Mouse (Mus musculus) right cerebral cortex, postnatal 10 days (tissue): ENCODE measurements at regions not wholly inside any gene's neighbourhood (a gene's known extent, or its start where the extent isn't known, plus 50 kb on each side); places are given as distances from the start of the nearest gene placed in this dataset.

ENCODE experiments used
- DNase-seq, 2 experiments: peaks; one replicate each; pipeline ENCODE4 v3.0.0; 2021; ENCODE audit warnings: low spot score in 2 of 2

DNA sequence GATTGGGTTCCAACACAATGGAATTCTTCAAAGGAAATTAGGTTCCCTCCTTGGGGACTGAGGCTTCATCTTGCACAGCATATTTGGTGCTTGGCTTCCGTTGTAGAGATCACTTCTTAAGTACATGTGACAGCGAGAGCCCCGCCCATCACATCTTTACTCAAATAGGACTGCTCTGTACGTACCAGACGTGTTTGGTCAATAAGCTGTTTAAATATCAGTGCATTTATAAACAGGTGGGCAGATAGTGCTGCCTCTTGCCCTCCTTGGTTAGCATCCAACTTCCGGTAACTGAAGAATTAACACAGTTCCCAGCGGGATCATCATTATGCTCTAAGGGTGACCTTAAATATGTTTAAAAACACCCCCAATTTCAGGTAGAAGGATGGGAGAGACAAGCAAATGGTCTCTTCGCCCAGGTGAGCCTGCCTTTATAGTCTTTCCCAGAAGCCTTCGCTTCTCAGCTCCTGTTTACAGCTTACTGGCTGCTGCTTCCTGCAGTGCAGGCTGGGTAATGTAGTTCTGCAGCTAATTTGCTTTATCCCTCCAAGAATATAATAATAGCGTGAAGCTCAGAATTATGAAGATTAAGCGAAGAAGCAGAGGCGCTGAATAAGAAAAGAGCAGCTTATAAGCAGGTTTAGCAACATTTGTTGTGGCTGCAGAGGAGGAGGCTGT lies 242.1 kb downstream of the Foxo1 start:
- DNase-seq, result peak; percentile 76 to 85

DNA sequence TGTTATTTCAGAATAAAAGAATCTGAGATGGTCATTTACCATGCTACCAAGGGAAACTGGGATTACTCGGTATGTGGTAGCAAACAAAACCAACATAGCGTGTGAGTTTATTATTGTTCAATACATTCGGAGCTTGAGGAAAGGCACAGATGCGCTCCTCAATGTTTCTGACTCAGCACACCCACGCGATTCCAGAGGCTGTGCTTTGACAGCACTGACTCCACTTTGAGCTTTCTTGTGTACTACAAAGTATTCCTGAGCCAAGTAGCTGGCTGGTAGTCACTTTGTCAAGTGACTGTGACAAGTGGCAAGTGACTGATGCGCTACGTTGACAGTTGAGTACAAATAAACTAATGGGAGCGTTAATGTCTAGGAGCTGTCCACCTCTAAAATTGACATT lies 235.8 kb downstream of the Foxo1 start:
- DNase-seq, result peak; percentile 57 to 74

DNA sequence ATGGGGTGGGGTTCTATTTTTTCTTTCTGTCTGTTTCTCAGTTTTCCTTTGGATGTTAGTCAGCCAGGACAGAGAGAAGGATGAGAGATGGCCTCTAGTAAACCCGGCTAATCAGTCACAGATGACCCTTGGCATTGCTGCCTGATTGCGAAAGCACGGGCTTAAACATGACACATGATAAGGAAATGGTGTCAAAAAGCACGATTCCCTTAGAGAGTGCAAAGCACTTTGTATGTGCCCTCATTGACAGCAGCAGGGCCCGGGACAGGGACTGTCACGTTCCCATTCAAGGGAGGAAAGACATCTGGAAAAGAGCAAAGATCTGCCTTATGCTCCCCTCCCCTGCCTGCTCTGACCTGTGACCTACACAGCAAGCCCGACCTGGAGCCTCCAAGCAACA lies 234.1 kb downstream of the Foxo1 start:
- DNase-seq, result no peak

DNA sequence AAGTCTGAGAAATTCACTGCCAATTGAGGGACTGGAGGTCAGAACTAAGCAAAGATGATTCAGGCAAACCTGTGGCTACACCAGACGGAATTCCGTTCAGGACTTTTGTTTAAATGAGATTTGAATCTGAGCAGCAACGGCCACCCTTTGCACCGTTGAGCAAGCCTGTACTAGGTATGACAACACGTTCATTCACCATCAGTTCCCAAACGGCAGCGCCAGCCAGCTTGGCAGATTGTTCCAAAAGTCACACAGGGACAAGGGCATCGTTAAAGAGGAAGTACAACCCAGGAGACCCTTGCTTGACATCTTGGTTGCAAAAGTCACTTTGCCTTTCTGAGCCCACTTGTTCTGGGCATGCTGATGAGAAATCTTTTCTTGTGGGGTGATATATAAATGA lies 233.5 kb downstream of the Foxo1 start:
- DNase-seq, result no peak

DNA sequence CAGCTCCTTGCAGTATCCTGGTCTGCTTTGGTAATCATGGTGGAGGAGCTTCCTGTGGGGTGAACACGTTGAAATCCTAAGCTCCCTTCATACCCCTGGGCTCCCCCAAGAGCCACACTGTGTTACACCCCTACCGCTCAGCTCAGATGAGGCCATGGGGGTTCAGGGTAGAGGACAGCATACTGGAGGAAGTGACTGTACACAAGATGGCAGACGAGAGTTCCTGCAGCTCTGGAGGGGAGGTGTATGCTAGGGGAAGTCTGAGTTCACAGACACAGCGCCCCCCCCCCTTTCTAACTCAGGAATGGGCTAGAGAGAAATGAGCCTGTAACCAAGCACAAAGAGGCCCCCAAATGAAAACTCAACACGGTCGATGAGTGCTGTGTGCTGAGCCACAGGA lies 231.9 kb downstream of the Foxo1 start:
- DNase-seq, result no peak

DNA sequence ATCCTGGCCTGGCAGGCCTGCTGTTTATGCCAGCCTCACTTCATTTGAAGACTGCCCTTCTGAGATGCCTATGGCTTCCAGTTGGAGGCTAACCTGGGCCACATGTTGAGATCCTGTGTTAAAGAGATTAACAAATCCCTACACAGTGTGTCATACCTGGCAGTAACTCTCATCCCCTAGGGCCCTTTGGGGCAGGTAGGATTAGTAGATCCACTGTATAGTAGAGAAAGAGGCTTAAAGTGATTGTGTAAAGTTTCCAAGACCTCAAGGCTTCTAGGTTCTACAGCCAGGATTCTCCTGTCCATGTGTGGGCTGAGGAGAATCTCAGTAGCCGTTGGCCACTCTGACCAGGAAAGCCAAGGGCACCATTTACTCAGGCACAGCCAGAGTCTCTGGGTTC lies 231.4 kb downstream of the Foxo1 start:
- DNase-seq, result no peak

DNA sequence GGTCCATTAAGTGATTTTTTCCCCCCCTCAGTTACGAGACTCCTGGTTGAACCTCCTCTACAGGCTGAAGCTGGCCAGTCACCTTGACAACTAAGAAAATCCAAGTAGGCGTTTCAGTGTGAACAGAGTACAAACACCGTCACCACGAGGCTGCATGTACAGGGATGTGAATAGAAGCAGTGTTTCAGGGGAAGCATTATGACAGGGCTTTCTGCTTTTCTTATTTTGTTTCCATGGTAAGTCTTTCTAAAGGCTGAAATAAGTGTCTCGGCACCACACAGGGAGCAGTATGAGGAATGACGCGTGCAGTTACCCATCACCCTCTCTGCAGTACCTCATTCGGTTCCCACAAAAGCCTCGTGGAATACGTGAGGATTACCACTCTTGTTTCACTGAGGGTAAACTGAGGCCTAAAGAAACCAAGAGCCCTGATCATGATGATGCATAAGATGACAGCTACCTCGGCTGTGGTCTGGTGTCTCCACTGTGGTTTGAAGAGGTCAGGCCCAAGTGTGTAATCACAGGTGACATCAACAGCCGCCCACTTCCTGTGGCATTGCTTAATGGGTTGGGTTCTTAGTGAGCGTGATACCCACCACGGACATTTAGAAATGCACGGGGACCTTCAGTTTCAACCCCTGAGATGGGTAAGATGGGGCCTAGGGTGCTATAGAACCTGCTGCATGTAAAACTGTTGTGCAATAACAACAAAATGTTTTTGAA lies 230.5 kb downstream of the Foxo1 start:
- DNase-seq, result peak; percentile 37 to 52

DNA sequence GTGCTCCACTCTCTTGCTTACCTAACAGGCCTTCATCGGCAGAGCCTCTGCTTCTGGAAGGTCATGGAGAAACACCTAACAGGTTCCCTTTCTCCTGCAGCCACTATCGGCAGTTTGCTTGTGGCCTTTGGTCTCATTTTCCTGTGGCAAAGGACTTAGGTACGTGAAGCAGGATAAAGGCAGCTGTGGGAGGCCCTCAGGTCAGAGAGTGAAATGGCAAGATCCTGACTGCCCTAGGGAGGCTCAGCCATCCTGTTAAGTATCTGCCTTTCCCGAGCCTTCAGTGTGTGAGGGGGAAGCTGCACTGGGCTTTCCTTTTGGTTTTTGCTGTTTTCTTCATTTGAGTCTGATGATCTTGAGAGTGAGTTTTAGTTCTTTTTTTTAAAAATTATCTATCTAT lies 228.8 kb downstream of the Foxo1 start:
- no peak for DNase-seq

DNA sequence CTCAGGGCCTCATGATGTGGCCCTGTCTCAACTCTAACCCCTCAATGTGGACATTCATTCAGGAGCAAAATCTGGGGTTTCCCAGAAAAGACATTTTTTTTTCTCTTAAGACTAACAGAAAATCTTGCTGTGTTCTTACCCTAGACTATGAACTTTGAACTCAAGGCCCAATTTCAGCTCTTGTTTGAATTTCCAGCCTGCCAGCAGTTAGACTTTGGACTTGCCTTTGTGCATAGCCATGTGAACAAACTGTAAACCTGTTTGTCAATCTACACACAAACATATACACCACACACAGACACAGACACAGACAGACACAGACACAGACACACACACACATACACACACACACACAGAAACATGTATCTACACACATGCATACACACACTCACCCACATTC lies 227.3 kb downstream of the Foxo1 start:
- DNase-seq, result no peak

DNA sequence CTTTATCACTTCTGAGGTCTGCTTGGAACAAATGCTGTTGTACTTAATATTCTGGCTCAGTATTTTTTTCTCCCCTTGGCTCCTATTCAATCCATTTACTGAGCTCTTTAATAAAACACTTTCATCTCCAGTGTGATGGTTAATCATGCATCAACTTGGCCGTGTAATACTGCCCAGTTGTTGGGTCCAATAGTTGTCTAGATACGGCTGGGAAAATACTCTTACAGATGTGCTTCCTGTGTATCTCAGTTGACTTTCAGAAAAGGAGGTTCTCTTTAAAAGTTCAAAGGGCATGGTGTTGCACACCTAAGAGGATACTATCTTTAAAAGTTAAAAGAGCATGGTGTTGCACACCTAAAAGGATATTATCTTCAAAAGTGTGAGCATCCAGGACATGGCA lies 226.8 kb downstream of the Foxo1 start:
- no peak for DNase-seq

DNA sequence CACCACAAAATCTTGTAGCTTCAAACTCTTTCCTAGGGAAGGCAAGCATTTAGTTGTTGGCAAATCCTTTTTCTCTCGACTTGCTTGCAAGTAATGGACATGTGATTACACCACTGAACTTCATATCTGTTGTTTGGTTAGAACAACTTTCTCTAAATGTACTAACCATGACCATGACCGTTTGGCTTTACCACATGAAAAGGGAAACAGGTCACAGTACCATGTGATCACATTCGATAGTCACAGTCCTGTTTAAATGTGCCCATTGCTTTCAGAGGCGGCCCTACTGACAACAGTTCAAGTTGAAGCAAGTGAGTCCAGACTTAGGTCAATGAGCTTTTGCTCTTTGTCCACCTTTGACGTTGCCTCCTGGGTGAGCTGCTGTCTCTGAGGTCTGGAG lies 211.1 kb downstream of the Foxo1 start:
- DNase-seq, result no peak

DNA sequence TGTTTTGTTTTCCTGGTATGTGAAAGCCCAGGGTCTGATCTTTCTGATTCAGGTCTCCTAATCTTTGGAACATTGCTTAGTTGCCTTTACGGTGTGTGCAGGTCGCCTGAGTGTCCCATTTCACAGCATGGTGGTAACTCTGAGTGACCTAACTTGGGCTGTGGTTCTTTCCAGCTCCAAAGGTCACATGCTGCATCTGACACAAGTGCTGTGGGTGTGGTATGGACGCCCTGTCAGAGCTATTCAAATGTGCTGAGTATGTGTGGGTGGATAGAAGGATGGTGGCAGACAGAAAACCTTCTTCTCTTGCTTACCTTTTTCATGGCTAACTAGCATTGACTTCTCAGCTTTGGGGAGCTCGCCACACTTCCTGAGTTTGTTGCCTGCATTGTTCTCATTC lies 201.8 kb downstream of the Foxo1 start:
- DNase-seq, result no peak

DNA sequence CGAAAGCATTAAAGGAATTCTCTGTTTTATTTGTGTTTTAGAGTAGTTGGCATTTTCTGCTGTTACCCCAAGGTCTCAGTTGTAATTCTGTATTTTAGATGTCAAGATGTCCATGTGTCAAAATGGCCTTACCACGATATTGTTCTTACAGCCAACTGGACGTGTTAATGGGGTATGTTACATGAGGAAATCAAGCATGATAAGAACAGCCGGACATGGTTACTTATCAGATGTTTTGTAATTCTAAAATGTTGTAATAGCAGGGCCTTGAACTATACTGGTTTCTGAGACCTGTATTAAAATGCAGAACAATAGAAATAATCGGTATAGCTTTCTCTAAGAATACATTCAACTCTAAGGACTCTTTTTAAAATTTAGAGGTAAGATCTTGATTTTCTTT lies 201.3 kb downstream of the Foxo1 start:
- DNase-seq, result no peak

DNA sequence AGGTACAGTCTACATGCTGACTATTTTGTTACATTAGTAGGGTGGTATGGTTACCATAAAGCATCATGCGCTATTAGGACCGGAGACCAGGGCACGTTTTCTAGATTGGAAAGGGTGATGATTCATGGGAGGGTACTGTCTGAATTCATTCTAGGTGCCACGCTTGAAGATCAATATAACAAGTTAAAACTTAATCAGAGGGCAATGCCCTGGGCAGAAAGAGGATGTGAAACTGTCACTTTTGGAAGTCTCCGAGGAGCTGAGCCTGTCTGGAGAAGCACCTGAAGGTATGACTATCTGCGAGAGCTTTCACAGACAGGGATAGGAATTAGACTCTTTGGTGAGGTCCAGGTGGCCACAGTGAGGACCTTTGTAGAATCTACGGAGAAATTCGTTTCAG lies 200.2 kb downstream of the Foxo1 start:
- DNase-seq, result no peak

DNA sequence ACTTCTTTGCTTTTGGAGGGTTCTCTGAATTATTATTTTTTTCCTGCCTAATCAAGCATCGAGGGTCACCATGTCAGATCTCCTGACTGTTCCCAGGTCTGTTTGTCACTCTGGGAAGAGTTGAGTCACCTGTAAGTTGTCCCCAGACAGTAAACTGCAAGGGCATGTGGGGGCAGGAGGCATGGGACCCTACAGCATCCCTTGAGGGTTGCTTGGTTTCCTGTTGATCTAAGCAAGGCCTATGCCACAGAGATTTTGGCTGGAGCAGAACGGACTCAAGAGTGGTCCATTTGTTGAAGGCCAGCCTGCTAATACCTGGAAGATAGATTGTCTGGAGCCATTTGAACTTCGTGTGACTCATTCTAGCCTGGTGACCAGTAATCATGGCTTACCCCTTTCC lies 199.7 kb downstream of the Foxo1 start:
- no peak for DNase-seq

DNA sequence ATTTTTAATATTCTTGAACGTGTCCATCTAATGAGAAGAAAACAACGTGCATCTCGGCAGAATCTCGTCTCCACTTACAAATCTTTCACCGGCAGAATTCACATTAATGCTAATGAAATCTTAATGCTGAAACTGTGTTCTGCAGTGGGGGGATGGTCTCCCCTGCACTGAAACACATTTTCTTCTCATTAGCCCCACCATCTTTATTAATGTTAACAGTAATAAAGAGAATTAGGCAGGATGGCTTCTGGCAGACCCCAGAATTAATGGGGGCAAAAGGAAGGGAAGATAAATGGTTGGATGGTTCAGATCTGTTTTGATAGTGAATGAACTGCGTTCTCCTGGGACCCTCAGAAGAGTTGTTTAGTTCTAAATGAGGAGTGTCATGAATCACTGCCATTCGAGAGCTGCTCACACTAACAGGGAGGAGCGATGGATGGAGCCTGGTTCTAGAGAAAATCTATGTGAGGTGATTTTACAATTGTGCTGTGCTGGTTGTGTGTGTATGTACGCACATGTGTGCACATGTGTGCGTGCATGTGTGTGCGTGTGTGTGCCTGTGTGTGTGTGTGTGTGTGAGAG lies 198.9 kb downstream of the Foxo1 start:
- no peak for DNase-seq

DNA sequence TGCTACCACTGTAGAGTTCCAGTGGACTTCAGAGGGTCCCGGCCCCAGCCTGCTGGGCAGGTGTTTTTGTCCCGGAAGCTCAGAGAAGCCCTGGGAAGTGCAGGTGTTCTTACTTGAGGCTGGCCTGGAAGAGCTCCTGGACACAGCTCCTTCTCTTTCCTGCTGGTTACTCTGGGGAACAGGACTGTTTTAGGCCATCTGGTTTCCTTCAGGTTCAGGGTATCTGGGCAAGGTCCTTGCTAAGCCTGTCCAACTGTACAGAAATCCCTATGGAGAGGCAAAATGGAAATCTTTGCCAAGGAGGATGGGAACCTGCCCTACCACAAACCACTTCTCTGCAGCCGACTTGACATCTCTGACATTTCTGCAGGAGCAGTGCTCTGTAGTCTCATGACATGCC lies 198.4 kb downstream of the Foxo1 start:
- DNase-seq, result no peak

DNA sequence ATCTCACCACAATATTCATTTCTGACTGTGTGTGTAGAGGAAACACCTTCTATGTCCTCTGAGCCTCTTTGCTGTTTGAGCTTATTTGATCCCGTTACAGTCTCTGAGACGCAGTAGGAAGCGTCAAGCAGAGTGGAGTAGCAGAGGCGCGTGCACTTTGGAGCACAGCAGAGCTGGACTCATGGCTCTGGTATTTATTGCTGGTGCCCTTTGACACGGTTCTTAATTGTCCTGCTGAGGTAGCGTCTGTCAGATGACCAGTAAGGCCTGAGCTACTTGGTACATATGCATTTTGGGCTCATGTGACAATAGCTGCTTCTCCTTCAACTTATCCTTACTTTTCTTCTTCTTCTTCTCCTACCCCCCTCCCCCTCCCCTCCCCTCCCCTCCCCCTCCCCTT lies 195.8 kb downstream of the Foxo1 start:
- no peak for DNase-seq

DNA sequence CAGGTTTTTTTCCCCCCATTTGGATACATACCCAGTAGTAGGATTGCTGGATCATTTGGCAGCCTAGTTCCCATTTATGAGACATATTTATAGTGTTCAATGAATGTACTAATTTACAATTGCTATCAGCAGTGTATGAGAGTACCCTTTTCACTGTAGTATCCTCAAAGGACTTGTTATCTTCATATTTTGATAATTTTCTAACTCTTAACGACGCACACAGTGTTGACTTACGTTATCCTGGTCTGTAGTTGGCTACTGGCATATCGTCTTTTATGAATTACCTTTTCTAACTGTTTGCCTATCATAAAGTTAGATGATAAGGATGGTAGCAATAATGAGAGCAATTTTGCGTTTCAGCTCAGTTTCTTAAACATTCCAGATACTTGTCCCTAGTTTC lies 186.8 kb downstream of the Foxo1 start:
- no peak for DNase-seq

DNA sequence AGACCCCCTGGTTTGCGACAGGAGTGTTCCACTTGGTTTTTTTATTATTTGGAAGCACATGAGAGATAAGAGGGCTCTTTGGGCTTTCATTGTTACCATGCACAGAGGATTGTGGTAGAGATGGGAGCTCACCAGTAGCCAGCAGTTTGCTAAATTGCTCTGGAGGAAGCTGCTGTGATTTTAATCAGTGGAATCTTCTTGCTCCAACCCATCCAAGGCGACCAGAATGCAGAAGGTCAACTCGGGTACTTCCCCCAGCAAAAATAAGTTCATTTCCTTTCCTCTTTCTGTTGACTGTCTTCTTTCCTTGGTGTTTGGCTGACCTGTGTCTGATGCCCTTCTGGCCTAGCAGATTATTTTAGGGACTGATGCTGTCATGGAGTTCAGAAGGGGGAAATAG lies 184.9 kb downstream of the Foxo1 start:
- DNase-seq, result no peak

DNA sequence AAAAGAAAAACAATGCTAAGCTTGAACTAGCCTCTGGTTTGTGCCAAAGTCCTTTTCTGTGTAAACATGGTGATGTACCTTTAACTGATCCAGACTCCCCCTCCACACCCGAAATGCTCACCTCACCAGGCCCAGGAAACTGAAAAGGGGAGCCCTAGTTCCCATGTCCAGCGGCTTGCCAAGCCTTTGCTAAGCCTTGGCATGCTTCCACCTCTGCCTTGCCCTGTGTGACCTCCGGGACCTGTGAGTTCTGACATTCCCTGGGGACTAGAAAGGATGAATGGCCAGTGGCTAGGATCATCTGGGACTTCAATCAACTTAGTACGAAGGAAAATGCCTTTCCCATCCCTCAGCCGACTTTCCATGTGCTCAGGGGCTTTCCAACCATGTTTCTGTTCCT lies 184.2 kb downstream of the Foxo1 start:
- DNase-seq, result no peak

DNA sequence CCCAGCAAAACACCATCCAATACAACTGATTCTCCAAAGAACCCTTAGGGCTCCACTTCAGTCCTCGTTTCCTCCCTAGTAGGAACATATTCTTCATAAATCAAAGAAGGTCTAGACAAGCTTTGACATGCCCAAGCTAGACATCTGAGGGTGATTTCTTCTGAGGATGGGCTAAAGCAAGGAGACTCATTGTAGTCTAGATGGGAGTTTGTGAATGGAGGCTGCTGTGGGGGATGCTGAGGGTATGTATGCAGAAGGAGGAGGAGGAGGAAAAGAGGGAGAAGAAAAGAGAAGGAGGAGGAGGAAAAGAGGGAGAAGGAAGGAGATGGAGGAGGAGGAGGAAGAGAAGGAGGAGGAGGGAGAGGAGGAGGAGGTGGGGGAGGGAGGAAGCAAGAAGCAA lies 178.9 kb downstream of the Foxo1 start:
- no peak for DNase-seq

DNA sequence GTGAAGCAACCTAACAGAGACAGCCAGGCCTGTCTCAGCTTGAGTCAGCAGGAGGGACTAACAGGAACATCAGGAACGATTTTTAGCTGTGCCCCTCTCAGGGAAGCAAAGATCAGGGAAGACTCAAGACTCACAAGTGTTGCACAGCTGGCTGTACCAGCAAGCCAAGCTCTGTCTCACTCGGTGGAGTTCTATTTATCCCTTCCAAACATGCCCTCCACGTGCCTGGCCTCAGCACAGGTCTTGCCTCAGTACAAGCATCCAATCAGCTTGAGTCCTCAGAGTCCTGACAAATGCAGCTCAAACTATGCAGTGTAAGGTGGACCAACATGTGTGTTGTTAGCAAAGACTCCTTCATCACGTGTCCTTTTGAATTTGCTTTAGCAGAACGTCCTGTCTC lies 178.4 kb downstream of the Foxo1 start:
- DNase-seq, result no peak
